Mouse (Mus musculus) G1E (cell line): ENCODE data around the gene Gm28230.

Source experiments
- CTCF ChIP-seq: IDR thresholded peaks from 2 replicates; pipeline ENCODE4 v1.5.1; 2012; ENCODE audit warnings: low read depth, low read length, inconsistent platforms, mixed read lengths
- GATA1 ChIP-seq: IDR thresholded peaks from 2 replicates; pipeline ENCODE4 v1.6.1; 2012; ENCODE audit warnings: borderline replicate concordance, low read length, inconsistent platforms, mixed read lengths
- POLR2AphosphoS5 ChIP-seq: IDR thresholded peaks from 2 replicates; pipeline ENCODE4 v1.6.1; 2012; ENCODE audit warnings: low read depth, low read length, inconsistent platforms; ENCODE audit not compliant: insufficient replicate concordance

- TF ChIP-seq CTCF = no peak
- no peak for TF ChIP-seq GATA1
- no peak for TF ChIP-seq POLR2AphosphoS5
These were observed 26.6 kb upstream of the Gm28230 start for GRCm38 (mm10) chr2:74699664-74700545.
